Mouse (Mus musculus) large intestine, adult 2 months (tissue): Measurements from ENCODE around the gene Traf6. TPM values are rescaled to one million over a fixed set of nuclear protein-coding genes. Genes with fewer than 3 reads are reported as not detected.

Source experiments
- DNase-seq: peaks from one replicate; pipeline ENCODE4 v3.0.0-alpha.2; 2012; ENCODE audit warnings: low read depth, low spot score
- WGBS: fragments of 180-500 bp; shearing (Covaris S2); methylation state at CpG from one replicate; pipeline ENCODE4 v1.1.7; 2018; 5-methylcytosine and 5-hydroxymethylcytosine counted together
- polyA plus RNA-seq: library from polyadenylated mRNA; depleted of rRNA; stranded (reverse); fragments of >200 nt; gene quantifications from 2 replicates; pipeline ENCODE4 v1.2.3, GENCODE M21; 2012

Gene Traf6
- polyA plus RNA-seq, 1 experiment = 6.0 TPM

DNA sequence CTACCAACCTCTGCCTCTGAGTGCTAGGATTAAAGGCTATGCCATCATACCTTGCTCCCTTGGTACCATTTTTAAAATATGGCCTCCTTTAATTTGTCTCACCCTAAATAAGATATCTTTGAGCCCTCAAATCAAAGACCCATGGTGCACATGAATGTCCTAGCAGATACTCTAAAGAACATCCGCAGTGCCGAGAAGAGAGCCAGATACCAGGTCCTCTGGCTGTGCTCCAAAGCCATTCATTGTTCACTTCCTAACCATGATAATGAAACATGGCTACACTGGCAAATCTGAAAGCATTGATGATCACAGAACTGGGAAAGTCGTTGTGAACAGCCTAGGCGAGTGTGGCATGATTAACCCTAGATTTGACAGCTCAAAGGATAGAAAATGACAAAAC lies 14.8 kb downstream of the Traf6 start:
- 52% methylated on average over 4 of the region's 4 CpGs for WGBS
- no peak for DNase-seq

DNA sequence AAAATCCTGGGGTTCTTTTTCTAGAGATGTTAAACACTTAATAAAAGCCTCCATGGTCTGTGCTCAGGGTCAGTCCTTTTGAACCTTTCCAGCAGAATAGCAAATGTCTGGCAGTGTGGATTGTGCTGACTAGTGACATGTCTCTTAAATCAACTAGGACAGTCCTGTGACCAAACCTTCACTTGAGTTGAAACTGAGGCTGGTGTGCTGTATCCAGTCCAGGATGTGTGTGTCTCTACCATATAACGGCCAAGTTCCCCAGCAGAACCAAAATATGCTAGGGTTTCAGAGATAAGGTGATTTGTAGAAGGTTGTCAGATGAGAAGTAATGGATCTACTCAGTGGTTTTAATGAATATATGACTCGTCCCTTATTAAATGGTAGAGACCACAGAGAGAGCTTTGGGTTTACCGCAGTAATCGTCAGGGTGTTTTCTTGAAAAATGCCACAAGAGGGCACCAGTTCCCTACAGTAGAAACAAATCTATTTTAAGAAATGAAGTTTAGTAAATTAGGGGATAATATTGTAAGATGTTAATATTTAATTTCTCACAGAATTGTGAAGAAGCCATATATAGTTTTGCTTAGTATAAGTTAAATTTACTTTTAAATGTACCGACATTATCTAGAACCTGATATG lies 15.5 kb downstream of the Traf6 start:
- WGBS = 54% methylated on average over 5 of the region's 5 CpGs
- DNase-seq = no peak

DNA sequence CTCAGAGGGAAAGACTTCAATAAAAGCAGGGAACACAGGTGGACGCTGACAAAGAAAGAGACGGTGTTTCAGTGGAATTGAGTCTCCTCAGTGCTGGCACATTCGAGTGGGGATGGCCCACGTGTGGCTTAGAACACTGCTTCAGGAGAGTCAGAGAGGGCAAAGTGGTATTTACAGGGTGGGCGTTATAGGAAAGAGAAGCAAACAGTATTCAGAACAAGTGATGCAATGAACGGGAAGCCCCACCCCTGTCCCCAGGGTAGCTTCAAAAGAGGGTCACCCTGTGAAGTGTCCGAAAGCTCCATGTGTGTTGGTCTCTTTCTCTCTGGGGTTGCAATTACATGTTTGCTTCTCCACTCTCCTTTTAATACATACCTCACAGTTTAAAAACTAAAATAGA lies 17.4 kb downstream of the Traf6 start:
- 81% methylated on average over 7 of the region's 7 CpGs for WGBS
- no peak for DNase-seq

GRCm38 (mm10) chr2:101699284-101699683 lies 21.1 kb downstream of the Traf6 start:
- DNase-seq = no peak
- 81% methylated on average over 4 of the region's 4 CpGs for WGBS

- 22% methylated on average over 5 of the region's 5 CpGs for WGBS
- no peak for DNase-seq
Observed at GRCm38 (mm10) chr2:101705941-101706485, 27.8 kb downstream of the Traf6 start.

DNA sequence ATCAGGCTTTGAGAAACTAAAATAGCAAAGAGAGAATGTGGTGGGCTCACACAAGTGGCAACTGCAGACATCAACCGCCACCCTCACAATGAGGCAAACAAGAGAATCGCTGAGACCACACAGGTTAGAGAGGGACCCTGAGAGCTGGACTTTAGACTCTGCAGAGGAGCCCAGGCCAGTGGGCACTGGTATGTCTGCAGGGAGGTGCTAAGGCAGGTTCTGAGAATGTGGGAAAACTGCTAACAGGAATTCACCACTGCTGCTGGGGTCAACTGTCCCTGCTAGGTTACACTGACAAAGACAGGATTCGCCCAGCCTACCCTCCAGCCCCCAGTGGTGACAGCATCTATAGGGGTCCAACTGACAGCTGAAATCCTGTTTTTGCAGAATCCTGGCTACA lies 33.4 kb downstream of the Traf6 start:
- WGBS = 71% methylated on average over 3 of the region's 3 CpGs
- DNase-seq = no peak

GRCm38 (mm10) chr2:101715650-101716323 lies 37.6 kb downstream of the Traf6 start:
- peak; percentile 7 for DNase-seq
- 59% methylated on average over 8 of the region's 8 CpGs for WGBS

DNA sequence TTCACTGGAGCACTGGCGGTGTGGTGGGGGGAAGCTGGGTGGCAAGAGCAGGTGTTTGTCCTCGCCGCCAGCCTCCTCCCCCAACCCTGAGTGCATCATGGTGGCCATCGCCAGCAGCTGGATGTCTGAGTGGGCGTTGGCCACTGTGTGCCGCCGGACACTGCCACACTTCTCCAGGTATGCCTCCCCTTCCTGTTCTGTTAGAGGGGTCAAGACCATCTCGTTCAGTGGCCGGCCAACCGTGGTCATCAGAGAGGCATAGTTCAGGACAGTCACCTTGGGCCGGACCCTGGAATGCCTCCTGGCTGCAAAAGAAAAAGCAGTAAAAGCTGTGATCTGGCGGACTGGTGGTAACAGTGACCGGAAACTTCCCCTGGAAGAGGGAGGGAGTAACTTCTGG lies 38.9 kb downstream of the Traf6 start:
- DNase-seq = no peak
- 92% methylated on average over 13 of the region's 13 CpGs for WGBS

DNA sequence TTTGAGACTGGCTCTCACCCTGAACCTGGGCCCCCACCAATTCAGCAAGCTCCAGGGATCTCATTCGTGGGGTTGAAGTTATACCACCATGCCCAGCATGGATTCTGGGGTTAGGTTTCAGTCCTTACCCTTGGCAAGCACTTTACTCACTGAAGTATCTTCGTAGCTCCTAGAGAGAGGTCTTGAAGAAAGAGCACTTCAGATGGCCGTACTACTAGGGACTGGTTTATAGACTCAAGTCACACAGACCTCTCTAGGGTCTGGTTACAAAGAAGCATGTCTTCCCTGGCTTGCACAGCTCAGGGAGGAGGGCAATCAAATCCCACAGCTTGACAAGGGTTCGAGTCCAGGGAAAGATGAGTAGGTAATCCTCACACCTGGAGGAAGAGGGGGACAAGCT lies 43.6 kb downstream of the Traf6 start:
- WGBS = 85% methylated on average over 4 of the region's 4 CpGs

GRCm38 (mm10) chr2:101722370-101723332 lies 44.4 kb downstream of the Traf6 start:
- DNase-seq = no peak
- 69% methylated on average over 8 of the region's 8 CpGs for WGBS

More for the DNA sequence above, 43.6 kb downstream of the Traf6 start:
- no peak for DNase-seq

DNA sequence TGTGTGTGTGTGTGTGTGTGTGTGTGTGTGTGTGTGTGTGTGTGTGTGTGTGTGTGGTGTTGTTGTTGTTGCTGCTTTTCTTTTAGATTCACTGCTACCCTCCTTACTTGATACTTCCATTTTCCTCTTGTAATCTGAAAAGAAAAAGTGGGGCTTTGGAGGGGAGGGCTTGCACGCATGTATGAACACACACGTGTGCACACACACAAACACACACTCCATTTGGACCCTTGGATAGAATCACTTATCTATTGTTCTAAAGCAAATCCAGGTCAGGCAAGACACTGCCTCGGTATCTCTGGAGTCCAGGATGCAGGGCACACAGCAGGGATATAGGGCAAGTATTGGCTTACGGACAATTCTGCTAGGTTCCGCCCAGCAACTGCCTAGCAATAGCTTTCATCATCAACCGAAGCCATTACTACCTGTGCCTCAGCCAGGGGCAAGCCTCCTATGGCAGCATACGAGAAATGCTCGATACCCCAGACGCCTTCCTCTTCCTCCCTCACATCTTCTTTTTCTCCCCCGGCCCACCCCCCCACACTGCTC lies 45.2 kb downstream of the Traf6 start:
- WGBS = 88% methylated on average over 10 of the region's 10 CpGs
- no peak for DNase-seq

DNA sequence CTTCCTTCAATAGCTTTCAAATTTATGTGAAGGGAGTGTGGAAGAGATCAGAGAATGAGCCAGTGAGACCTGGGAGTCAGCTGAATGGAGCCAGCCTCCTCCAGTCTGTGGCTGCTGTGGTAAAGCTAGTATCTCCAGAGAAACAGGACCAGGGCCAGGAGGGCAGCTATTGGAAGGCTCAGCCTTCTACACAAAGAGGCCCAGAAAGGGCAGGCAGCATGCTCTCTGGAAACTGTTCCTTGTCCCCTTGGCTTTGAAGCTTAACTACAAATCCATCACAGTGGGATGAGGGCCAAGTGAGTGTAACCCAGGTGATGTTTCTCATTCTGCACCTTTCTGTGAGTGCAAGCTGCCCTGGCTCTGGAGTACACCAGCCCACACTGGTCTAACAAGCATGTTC lies 49.6 kb downstream of the Traf6 start:
- DNase-seq = no peak

GRCm38 (mm10) chr2:101729472-101729871 lies 51.2 kb downstream of the Traf6 start:
- no peak for DNase-seq
- 63% methylated on average over 1 of the region's 1 CpGs for WGBS

DNA sequence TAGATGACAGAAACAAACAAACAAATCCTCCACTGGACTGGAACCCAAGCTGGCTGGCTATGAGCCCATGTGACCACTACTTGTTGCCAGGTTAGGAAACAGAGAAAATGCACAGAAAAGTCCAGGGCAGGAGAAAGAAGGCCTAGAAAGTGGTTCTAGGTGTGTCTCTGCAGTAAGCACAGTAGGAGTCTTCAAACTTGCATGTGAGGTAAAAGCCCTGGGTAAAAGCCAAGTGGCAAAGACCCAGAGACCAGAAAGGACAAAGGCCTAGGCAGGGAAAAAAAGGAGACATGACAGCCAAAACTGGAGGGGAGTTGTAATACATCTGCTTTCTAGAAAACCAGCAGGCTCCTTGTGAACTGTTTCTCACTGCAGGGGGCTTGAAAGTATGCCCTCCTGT lies 52.7 kb downstream of the Traf6 start:
- no peak for DNase-seq

GRCm38 (mm10) chr2:101732777-101733210 lies 54.6 kb downstream of the Traf6 start:
- no peak for DNase-seq
- WGBS = 78% methylated on average over 10 of the region's 10 CpGs

GRCm38 (mm10) chr2:101733564-101733963 lies 55.3 kb downstream of the Traf6 start:
- 43% methylated on average over 3 of the region's 3 CpGs for WGBS
- no peak for DNase-seq

DNA sequence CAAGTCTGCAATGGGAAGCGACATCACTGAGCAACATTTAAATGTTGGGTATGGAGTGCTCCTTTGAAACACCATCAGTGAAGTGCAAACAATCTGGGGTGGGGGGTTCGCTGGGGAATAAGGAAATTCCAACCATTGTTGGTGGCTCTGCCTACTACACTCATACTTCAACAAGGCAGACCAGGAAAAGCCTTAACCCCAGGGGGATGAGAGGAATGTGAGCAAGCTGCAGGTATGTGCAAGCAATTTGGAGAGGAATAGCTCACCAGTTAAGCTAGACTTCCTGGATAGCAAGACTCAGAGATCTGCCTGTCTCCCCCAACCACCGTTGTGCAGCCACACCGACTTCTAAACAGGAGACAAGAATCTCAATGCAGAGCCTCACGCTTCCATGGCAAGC lies 61.7 kb downstream of the Traf6 start:
- 66% methylated on average over 5 of the region's 5 CpGs for WGBS
- no peak for DNase-seq

DNA sequence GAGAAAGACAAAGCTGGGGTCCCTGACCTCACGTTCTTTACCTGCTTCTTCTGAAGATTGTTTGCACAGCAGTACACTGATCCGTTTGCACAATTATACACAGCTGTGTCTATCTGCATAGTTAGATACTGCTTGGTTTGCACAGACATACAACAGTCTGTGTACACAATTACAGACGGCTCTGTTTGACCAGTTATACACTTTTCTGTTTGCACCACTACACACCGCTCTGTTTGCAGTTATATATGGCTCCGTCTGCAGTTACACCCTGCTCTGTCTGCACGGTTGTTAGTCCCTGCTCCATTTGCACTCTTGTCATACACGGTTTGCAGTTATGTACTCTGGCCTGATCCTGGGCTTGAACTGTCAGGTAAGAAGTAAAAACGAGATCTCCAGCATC lies 63.4 kb downstream of the Traf6 start:
- no peak for DNase-seq
- WGBS = 37% methylated on average over 8 of the region's 8 CpGs

GRCm38 (mm10) chr2:101742072-101742860 lies 64.0 kb downstream of the Traf6 start:
- DNase-seq = no peak
- WGBS = 52% methylated on average over 7 of the region's 7 CpGs
